Mouse (Mus musculus): ENCODE measurements around the gene Kcnd2. TPM values are rescaled to one million over a fixed set of nuclear protein-coding genes. Genes with fewer than 3 reads are reported as not detected.

Kcnd2 gene
- polyA plus RNA-seq, 1 experiment from 2014 or later = 0.17 TPM

GRCm38 (mm10) chr6:21570964-21571363, 355.7 kb downstream of the Kcnd2 start:
- no peak overlapping the region for H3K27ac ChIP-seq
- no peaks in the 10 kb centered on the region for H3K9me3 ChIP-seq
- no peak overlapping the region for H3K4me3 ChIP-seq
- no peak overlapping the region for H3K9ac ChIP-seq
- 56% methylated on average over 6 of the region's 6 CpGs for WGBS
- no peak for ATAC-seq (ENCODE audit: borderline replicate concordance, extremely low read depth, low FRiP score, low TSS enrichment)
- no peaks in the 10 kb centered on the region for H3K36me3 ChIP-seq
- no peak overlapping the region for H3K4me2 ChIP-seq
- no peaks in the 10 kb centered on the region for H3K4me1 ChIP-seq
- no peaks in the 10 kb centered on the region for H3K27me3 ChIP-seq

GRCm38 (mm10) chr6:21590156-21590555, 374.9 kb downstream of the Kcnd2 start:
- Histone ChIP-seq H3K4me1 (no peaks in the 10 kb centered on the region), H3K27ac (no peak overlapping the region), H3K9ac (no peak overlapping the region), H3K9me3 (no peaks in the 10 kb centered on the region), H3K4me2 (no peak overlapping the region), H3K36me3 (no peaks in the 10 kb centered on the region), H3K27me3 (no peaks in the 10 kb centered on the region), H3K4me3 (no peak overlapping the region)
- 84% methylated on average over 3 of the region's 3 CpGs for WGBS
- ATAC-seq (ENCODE audit: borderline replicate concordance, extremely low read depth, low FRiP score, low TSS enrichment) = no peak

GRCm38 (mm10) chr6:21597424-21597823, 382.1 kb downstream of the Kcnd2 start:
- Histone ChIP-seq H3K4me2 (no peak overlapping the region), H3K4me1 (no peaks in the 10 kb centered on the region), H3K27me3 (no peaks in the 10 kb centered on the region), H3K27ac (no peak overlapping the region), H3K4me3 (no peak overlapping the region), H3K36me3 (no peaks in the 10 kb centered on the region), H3K9ac (no peak overlapping the region), H3K9me3 (no peaks in the 10 kb centered on the region)
- ATAC-seq (ENCODE audit: borderline replicate concordance, extremely low read depth, low FRiP score, low TSS enrichment) = no peak
- WGBS = 53% methylated on average over 3 of the region's 3 CpGs

GRCm38 (mm10) chr6:21609381-21610059, 394.2 kb downstream of the Kcnd2 start:
- no peak overlapping the region for H3K4me3 ChIP-seq
- no peak overlapping the region for H3K27ac ChIP-seq
- no peaks in the 10 kb centered on the region for H3K36me3 ChIP-seq
- H3K27me3 ChIP-seq = no peaks in the 10 kb centered on the region
- no peak for ATAC-seq (ENCODE audit: borderline replicate concordance, extremely low read depth, low FRiP score, low TSS enrichment)
- no peak overlapping the region for H3K4me2 ChIP-seq
- WGBS = 71% methylated on average over 7 of the region's 7 CpGs
- no peaks in the 10 kb centered on the region for H3K9me3 ChIP-seq
- H3K9ac ChIP-seq = no peak overlapping the region
- H3K4me1 ChIP-seq = no peaks in the 10 kb centered on the region

GRCm38 (mm10) chr6:21629989-21630388, 414.7 kb downstream of the Kcnd2 start:
- Histone ChIP-seq H3K9me3 (no peaks in the 10 kb centered on the region), H3K4me3 (no peak overlapping the region), H3K9ac (no peak overlapping the region), H3K4me1 (no peaks in the 10 kb centered on the region), H3K27ac (no peak overlapping the region), H3K36me3 (no peaks in the 10 kb centered on the region), H3K27me3 (no peaks in the 10 kb centered on the region), H3K4me2 (no peak overlapping the region)
- 83% methylated on average over 4 of the region's 4 CpGs for WGBS
- no peak for ATAC-seq (ENCODE audit: borderline replicate concordance, extremely low read depth, low FRiP score, low TSS enrichment)

- Histone ChIP-seq H3K4me2 (no peak overlapping the region), H3K9me3 (no peaks in the 10 kb centered on the region), H3K36me3 (no peaks in the 10 kb centered on the region), H3K27ac (no peak overlapping the region), H3K4me1 (no peaks in the 10 kb centered on the region), H3K9ac (no peak overlapping the region), H3K4me3 (no peak overlapping the region), H3K27me3 (no peaks in the 10 kb centered on the region)
- peak; percentile 69 for ATAC-seq (ENCODE audit: borderline replicate concordance, extremely low read depth, low FRiP score, low TSS enrichment)
Observed at GRCm38 (mm10) chr6:21655681-21656080, 440.4 kb downstream of the Kcnd2 start.

- Histone ChIP-seq H3K4me2 (no peak overlapping the region), H3K27me3 (no peaks in the 10 kb centered on the region), H3K4me1 (no peaks in the 10 kb centered on the region), H3K4me3 (no peak overlapping the region), H3K9ac (no peak overlapping the region), H3K36me3 (no peaks in the 10 kb centered on the region), H3K27ac (no peak overlapping the region), H3K9me3 (no peaks in the 10 kb centered on the region)
- no peak for ATAC-seq (ENCODE audit: borderline replicate concordance, extremely low read depth, low FRiP score, low TSS enrichment)
- WGBS = 80% methylated on average over 6 of the region's 6 CpGs
Observed at GRCm38 (mm10) chr6:21664135-21664534, 448.8 kb downstream of the Kcnd2 start.

GRCm38 (mm10) chr6:21664638-21665037, 449.3 kb downstream of the Kcnd2 start:
- no peak overlapping the region for H3K27ac ChIP-seq
- H3K9ac ChIP-seq = no peak overlapping the region
- H3K9me3 ChIP-seq = no peaks in the 10 kb centered on the region
- H3K4me2 ChIP-seq = no peak overlapping the region
- no peaks in the 10 kb centered on the region for H3K36me3 ChIP-seq
- WGBS = 47% methylated on average over 4 of the region's 4 CpGs
- no peak overlapping the region for H3K4me3 ChIP-seq
- no peaks in the 10 kb centered on the region for H3K4me1 ChIP-seq
- no peak for ATAC-seq (ENCODE audit: borderline replicate concordance, extremely low read depth, low FRiP score, low TSS enrichment)
- H3K27me3 ChIP-seq = no peaks in the 10 kb centered on the region

GRCm38 (mm10) chr6:21684252-21684651, 468.9 kb downstream of the Kcnd2 start:
- H3K27ac ChIP-seq = no peak overlapping the region
- no peaks in the 10 kb centered on the region for H3K9me3 ChIP-seq
- H3K27me3 ChIP-seq = no peaks in the 10 kb centered on the region
- no peak overlapping the region for H3K9ac ChIP-seq
- no peaks in the 10 kb centered on the region for H3K36me3 ChIP-seq
- WGBS = 49% methylated on average over 6 of the region's 6 CpGs
- no peak for ATAC-seq (ENCODE audit: borderline replicate concordance, extremely low read depth, low FRiP score, low TSS enrichment)
- H3K4me3 ChIP-seq = no peak overlapping the region
- no peaks in the 10 kb centered on the region for H3K4me1 ChIP-seq
- H3K4me2 ChIP-seq = no peak overlapping the region

GRCm38 (mm10) chr6:21686388-21686787, 471.1 kb downstream of the Kcnd2 start:
- WGBS = 93% methylated on average over 1 of the region's 1 CpGs
- H3K27ac ChIP-seq = no peak overlapping the region
- no peak for ATAC-seq (ENCODE audit: borderline replicate concordance, extremely low read depth, low FRiP score, low TSS enrichment)

GRCm38 (mm10) chr6:21692861-21693350, 477.6 kb downstream of the Kcnd2 start:
- Histone ChIP-seq H3K4me3 (no peak overlapping the region), H3K4me2 (no peak overlapping the region), H3K4me1 (no peaks in the 10 kb centered on the region), H3K27ac (no peak overlapping the region), H3K27me3 (no peaks in the 10 kb centered on the region), H3K9ac (no peak overlapping the region), H3K36me3 (no peaks in the 10 kb centered on the region), H3K9me3 (no peaks in the 10 kb centered on the region)
- ATAC-seq (ENCODE audit: borderline replicate concordance, extremely low read depth, low FRiP score, low TSS enrichment) = no peak
- 84% methylated on average over 3 of the region's 3 CpGs for WGBS

More at GRCm38 (mm10) chr6:21686388-21686787, 471.1 kb downstream of the Kcnd2 start:
- H3K27me3 ChIP-seq = no peaks in the 10 kb centered on the region
- no peak overlapping the region for H3K9ac ChIP-seq
- H3K4me2 ChIP-seq = no peak overlapping the region
- H3K9me3 ChIP-seq = no peaks in the 10 kb centered on the region
- H3K36me3 ChIP-seq = no peaks in the 10 kb centered on the region
- H3K4me3 ChIP-seq = no peak overlapping the region
- no peaks in the 10 kb centered on the region for H3K4me1 ChIP-seq

GRCm38 (mm10) chr6:21697641-21698040, 482.3 kb downstream of the Kcnd2 start:
- WGBS = 73% methylated on average over 3 of the region's 3 CpGs
- H3K27ac ChIP-seq = no peak overlapping the region
- no peaks in the 10 kb centered on the region for H3K27me3 ChIP-seq
- H3K4me3 ChIP-seq = no peak overlapping the region
- no peaks in the 10 kb centered on the region for H3K9me3 ChIP-seq
- no peak overlapping the region for H3K4me2 ChIP-seq
- no peak overlapping the region for H3K9ac ChIP-seq
- no peaks in the 10 kb centered on the region for H3K36me3 ChIP-seq
- H3K4me1 ChIP-seq = no peaks in the 10 kb centered on the region
- no peak for ATAC-seq (ENCODE audit: borderline replicate concordance, extremely low read depth, low FRiP score, low TSS enrichment)

GRCm38 (mm10) chr6:21701131-21701530, 485.8 kb downstream of the Kcnd2 start:
- Histone ChIP-seq H3K4me3 (no peak overlapping the region), H3K27ac (no peak overlapping the region), H3K36me3 (no peaks in the 10 kb centered on the region), H3K27me3 (no peaks in the 10 kb centered on the region), H3K4me1 (no peaks in the 10 kb centered on the region), H3K9me3 (no peaks in the 10 kb centered on the region), H3K9ac (no peak overlapping the region), H3K4me2 (no peak overlapping the region)
- WGBS = 78% methylated on average over 6 of the region's 6 CpGs
- no peak for ATAC-seq (ENCODE audit: borderline replicate concordance, extremely low read depth, low FRiP score, low TSS enrichment)

Measured in lung, embryonic 15.5 days (tissue).